Mouse (Mus musculus) spleen, adult 2 months (tissue): ENCODE results near the gene Dcaf15.

Source experiments
- CTCF ChIP-seq: fragments of 200-500 bp; IDR thresholded peaks from 2 replicates; pipeline ENCODE4 v1.5.1; 2011; ENCODE audit warnings: mild to moderate bottlenecking, inconsistent platforms; ENCODE audit not compliant: insufficient read depth, insufficient read length, insufficient replicate concordance; ENCODE audit errors: extremely low read depth
- POLR2A ChIP-seq: fragments of 200-500 bp; IDR thresholded peaks from 2 replicates; pipeline ENCODE4 v1.6.1; 2011; ENCODE audit warnings: low read depth, low read length, inconsistent platforms

DNA sequence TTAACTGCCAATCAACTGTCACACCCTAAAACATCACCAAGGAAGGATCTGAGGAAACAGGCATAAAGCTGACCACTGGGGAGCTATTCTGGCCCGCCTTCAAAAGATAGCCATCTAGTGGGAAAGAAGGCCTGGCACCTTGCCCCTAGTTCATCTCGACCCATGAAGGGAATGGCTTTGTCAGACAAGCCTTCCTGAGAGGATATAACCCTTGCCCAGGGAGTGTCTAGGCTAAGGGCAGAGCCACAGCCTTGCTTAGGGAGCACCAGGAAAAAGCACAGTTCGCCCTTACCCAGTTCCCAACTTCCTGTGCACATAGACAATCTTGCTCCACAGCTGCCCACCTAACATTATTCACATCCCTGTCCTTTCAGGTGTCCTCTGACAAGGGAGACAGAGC, 967 bp downstream of the Dcaf15 start:
- TF ChIP-seq CTCF: no peak
- TF ChIP-seq POLR2A: no peak
